Mouse (Mus musculus) erythroblast, embryonic 14.5 days (primary cell): ENCODE results near the gene Ppm1h.

ENCODE experiments used
- GATA1 ChIP-seq: IDR thresholded peaks from 2 replicates; pipeline ENCODE4 v1.6.1; 2012; ENCODE audit warnings: low read length, inconsistent platforms, mixed read lengths
- TAL1 ChIP-seq: IDR thresholded peaks from 3 replicates; pipeline ENCODE4 v1.6.1; 2012; ENCODE audit warnings: low read length, inconsistent platforms, mixed read lengths

DNA sequence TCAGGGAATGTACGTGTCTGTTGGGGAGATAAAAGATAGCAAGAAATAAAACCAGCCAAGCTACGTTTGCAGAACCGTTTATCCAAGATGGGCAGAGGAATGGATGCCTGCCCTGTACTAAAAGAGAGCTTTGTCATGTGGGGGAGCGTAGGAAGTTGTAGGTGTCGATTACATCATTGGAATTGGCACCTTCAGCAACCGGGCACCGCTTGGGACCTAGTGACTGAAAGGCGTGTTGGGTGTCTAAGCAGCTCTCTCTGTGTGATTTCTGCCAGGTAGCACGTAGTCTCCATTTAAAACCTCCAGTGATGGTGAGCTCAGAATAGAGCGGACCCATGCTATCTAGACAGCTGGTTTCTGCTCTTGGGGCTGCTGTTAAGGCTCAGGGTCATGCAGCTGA is 60.0 kb downstream of the Ppm1h start:
- TF ChIP-seq TAL1 (no peak), GATA1 (no peak)
